Mouse (Mus musculus): Measurements from ENCODE around the gene Lingo4. TPM values are rescaled to one million over a fixed set of nuclear protein-coding genes. Genes with fewer than 3 reads are reported as not detected.

Gene Lingo4
- polyA plus RNA-seq, 1 experiment: not detected

DNA sequence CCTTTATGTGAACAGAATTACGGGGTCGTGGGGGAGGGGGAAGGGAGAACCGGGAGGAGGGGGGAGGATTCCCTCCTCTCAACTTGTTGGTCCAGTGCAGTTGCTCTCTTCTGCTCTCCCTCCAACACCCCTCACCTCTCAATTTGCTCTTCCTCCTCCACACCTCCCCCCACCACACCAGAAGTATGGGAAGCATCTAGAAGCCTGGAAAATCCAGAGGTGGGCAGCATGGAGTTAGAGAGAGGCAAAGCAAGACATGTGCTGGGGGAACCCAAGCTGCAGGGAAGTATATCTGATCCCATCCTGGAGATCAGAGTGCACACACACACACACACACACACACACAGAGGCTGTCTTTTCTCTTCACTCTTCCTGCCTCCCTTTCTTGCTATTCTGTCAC, 26.3 kb upstream of the Lingo4 start:
- Histone ChIP-seq H3K27me3 (ENCODE audit: control insufficient read depth, insufficient read depth, insufficient read length) (no peaks in the 10 kb centered on the region), H3K36me3 (ENCODE audit: control insufficient read depth, insufficient read depth) (no peaks in the 10 kb centered on the region), H3K4me2 (ENCODE audit: low read depth) (no peak overlapping the region), H3K4me3 (no peak overlapping the region), H3ac (ENCODE audit: control insufficient read depth, insufficient read length) (no peak overlapping the region), H3K79me2 (ENCODE audit: control insufficient read depth, insufficient read depth) (no peaks in the 10 kb centered on the region)
- TF ChIP-seq TCF3 (IDR thresholded peaks at IDR 0.05; ENCODE audit: insufficient read length, low read depth) (no peak), TCF12 (IDR thresholded peaks at IDR 0.05; ENCODE audit: insufficient read depth, poor library complexity, severe bottlenecking) (no peak), REST (IDR thresholded peaks at IDR 0.05; ENCODE audit: insufficient read depth, insufficient read length) (no peak), POLR2AphosphoS2 (IDR thresholded peaks at IDR 0.05; ENCODE audit: insufficient read length, low read depth) (no peak), CEBPB (IDR thresholded peaks at IDR 0.05; ENCODE audit: insufficient read depth, poor library complexity, severe bottlenecking) (no peak), MYOD1 (IDR thresholded peaks at IDR 0.05; ENCODE audit: control insufficient read depth in 1 of 3, insufficient read length in 2 of 3, low read depth in 2 of 3) (no peak), E2F4 (IDR thresholded peaks at IDR 0.05; ENCODE audit: insufficient read depth) (no peak), POLR2A (IDR thresholded peaks at IDR 0.05; ENCODE audit: insufficient read length, low read depth) (no peak), USF1 (IDR thresholded peaks at IDR 0.05; ENCODE audit: low read depth) (no peak), MYOG (IDR thresholded peaks at IDR 0.05; ENCODE audit: control insufficient read depth in 1 of 3, insufficient read depth in 1 of 3, insufficient read length in 2 of 3, low read depth in 2 of 3) (no peak), MAX (IDR thresholded peaks at IDR 0.05; ENCODE audit: low read depth) (no peak), SRF (IDR thresholded peaks at IDR 0.05; ENCODE audit: control insufficient read depth, insufficient read length, low read depth) (no peak)

DNA sequence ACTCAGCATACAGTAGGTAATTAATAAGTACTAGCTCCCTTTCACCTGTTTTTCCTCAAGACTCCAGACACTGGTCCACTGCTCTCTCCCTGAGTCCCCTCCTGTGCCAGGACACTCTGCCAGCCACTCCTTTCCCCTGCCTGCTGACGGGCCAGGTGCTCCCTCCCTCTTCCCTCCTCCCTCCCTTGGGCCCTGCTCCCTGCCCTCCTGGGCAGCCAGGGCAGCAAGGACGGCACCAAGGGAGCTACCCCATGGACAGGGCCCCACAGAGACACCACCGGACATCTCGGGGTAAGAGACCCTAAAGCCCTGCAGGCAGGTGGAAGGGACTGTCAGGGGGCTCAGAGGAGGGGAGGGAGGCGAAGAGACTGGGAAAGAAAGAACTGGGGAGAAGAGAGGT, 25.7 kb upstream of the Lingo4 start, which contains the start of gene Rorc:
TSS of gene Rorc (plus strand) at position 154 of the 400 bp plus-strand sequence.
- no peaks in the 10 kb centered on the region for H3K36me3 ChIP-seq (ENCODE audit: control insufficient read depth, insufficient read depth)
- no peaks in the 10 kb centered on the region for H3K79me2 ChIP-seq (ENCODE audit: control insufficient read depth, insufficient read depth)
- H3K4me2 ChIP-seq (ENCODE audit: low read depth): no peak within 1 kb of the TSS
- TF ChIP-seq TCF12 (IDR thresholded peaks at IDR 0.05; ENCODE audit: insufficient read depth, poor library complexity, severe bottlenecking) (no peak), CEBPB (IDR thresholded peaks at IDR 0.05; ENCODE audit: insufficient read depth, poor library complexity, severe bottlenecking) (no peak), POLR2AphosphoS2 (IDR thresholded peaks at IDR 0.05; ENCODE audit: insufficient read length, low read depth) (no peak), USF1 (IDR thresholded peaks at IDR 0.05; ENCODE audit: low read depth) (no peak), REST (IDR thresholded peaks at IDR 0.05; ENCODE audit: insufficient read depth, insufficient read length) (no peak), POLR2A (IDR thresholded peaks at IDR 0.05; ENCODE audit: insufficient read length, low read depth) (no peak)
- H3K4me3 ChIP-seq: no peak within 1 kb of the TSS
- no peak within 1 kb of the TSS for H3ac ChIP-seq (ENCODE audit: control insufficient read depth, insufficient read length)
- no peaks in the 10 kb centered on the region for H3K27me3 ChIP-seq (ENCODE audit: control insufficient read depth, insufficient read depth, insufficient read length)

GRCm38 (mm10) chr3:94373090-94373489, 25.2 kb upstream of the Lingo4 start:
- no peak overlapping the region for H3ac ChIP-seq (ENCODE audit: control insufficient read depth, insufficient read length)
- H3K79me2 ChIP-seq (ENCODE audit: control insufficient read depth, insufficient read depth): no peaks in the 10 kb centered on the region
- H3K27me3 ChIP-seq (ENCODE audit: control insufficient read depth, insufficient read depth, insufficient read length): no peaks in the 10 kb centered on the region
- no peak overlapping the region for H3K4me2 ChIP-seq (ENCODE audit: low read depth)
- TF ChIP-seq MYOG (IDR thresholded peaks at IDR 0.05; ENCODE audit: control insufficient read depth in 1 of 3, insufficient read depth in 1 of 3, insufficient read length in 2 of 3, low read depth in 2 of 3) (peak in 1 of 3 experiments; percentile 27), MYOD1 (IDR thresholded peaks at IDR 0.05; ENCODE audit: control insufficient read depth in 1 of 3, insufficient read length in 2 of 3, low read depth in 2 of 3) (no peak)
- no peak overlapping the region for H3K4me3 ChIP-seq
- H3K36me3 ChIP-seq (ENCODE audit: control insufficient read depth, insufficient read depth): no peaks in the 10 kb centered on the region

- Histone ChIP-seq H3K4me2 (ENCODE audit: low read depth) (no peak overlapping the region), H3ac (ENCODE audit: control insufficient read depth, insufficient read length) (no peak overlapping the region), H3K4me3 (no peak overlapping the region), H3K36me3 (ENCODE audit: control insufficient read depth, insufficient read depth) (no peaks in the 10 kb centered on the region), H3K27me3 (ENCODE audit: control insufficient read depth, insufficient read depth, insufficient read length) (no peaks in the 10 kb centered on the region), H3K79me2 (ENCODE audit: control insufficient read depth, insufficient read depth) (no peaks in the 10 kb centered on the region)
- no peak for TF ChIP-seq MYOG (IDR thresholded peaks at IDR 0.05; ENCODE audit: control insufficient read depth in 1 of 3, insufficient read depth in 1 of 3, insufficient read length in 2 of 3, low read depth in 2 of 3)
- TF ChIP-seq SRF (IDR thresholded peaks at IDR 0.05; ENCODE audit: control insufficient read depth, insufficient read length, low read depth): no peak
- no peak for TF ChIP-seq CEBPB (IDR thresholded peaks at IDR 0.05; ENCODE audit: insufficient read depth, poor library complexity, severe bottlenecking)
- TF ChIP-seq MYOD1 (IDR thresholded peaks at IDR 0.05; ENCODE audit: control insufficient read depth in 1 of 3, insufficient read length in 2 of 3, low read depth in 2 of 3): no peak
- no peak for TF ChIP-seq POLR2A (IDR thresholded peaks at IDR 0.05; ENCODE audit: insufficient read length, low read depth)
- no peak for TF ChIP-seq E2F4 (IDR thresholded peaks at IDR 0.05; ENCODE audit: insufficient read depth)
- no peak for TF ChIP-seq MAX (IDR thresholded peaks at IDR 0.05; ENCODE audit: low read depth)
- TF ChIP-seq POLR2AphosphoS2 (IDR thresholded peaks at IDR 0.05; ENCODE audit: insufficient read length, low read depth): no peak
- TF ChIP-seq TCF3 (IDR thresholded peaks at IDR 0.05; ENCODE audit: insufficient read length, low read depth): no peak
- TF ChIP-seq USF1 (IDR thresholded peaks at IDR 0.05; ENCODE audit: low read depth): no peak
- no peak for TF ChIP-seq REST (IDR thresholded peaks at IDR 0.05; ENCODE audit: insufficient read depth, insufficient read length)
- no peak for TF ChIP-seq TCF12 (IDR thresholded peaks at IDR 0.05; ENCODE audit: insufficient read depth, poor library complexity, severe bottlenecking)
Measured at GRCm38 (mm10) chr3:94373597-94374011, 24.7 kb upstream of the Lingo4 start.

DNA sequence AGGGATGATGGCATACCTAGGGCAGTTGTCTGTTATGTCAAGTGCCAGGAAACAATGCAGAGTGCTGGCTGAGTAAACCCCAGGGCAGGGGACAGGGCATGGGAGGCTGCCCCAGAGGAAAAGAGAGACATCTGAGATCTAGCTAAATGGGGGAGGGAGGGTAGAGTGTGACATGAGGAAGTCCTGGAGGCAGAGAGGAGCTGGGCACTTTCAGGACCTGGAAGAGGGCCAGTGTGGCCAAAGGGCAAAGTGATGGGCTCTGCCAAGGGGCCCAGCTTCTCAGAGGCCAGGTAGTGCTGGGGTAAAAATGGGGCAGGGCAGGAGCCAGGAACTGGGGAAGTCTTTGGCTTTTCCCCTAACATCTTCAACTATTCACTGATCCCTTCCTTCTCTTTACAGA, 23.7 kb upstream of the Lingo4 start:
- Histone ChIP-seq H3ac (ENCODE audit: control insufficient read depth, insufficient read length) (no peak overlapping the region), H3K27me3 (ENCODE audit: control insufficient read depth, insufficient read depth, insufficient read length) (no peaks in the 10 kb centered on the region), H3K4me3 (no peak overlapping the region), H3K79me2 (ENCODE audit: control insufficient read depth, insufficient read depth) (no peaks in the 10 kb centered on the region), H3K36me3 (ENCODE audit: control insufficient read depth, insufficient read depth) (no peaks in the 10 kb centered on the region), H3K4me2 (ENCODE audit: low read depth) (no peak overlapping the region)
- TF ChIP-seq TCF12 (IDR thresholded peaks at IDR 0.05; ENCODE audit: insufficient read depth, poor library complexity, severe bottlenecking) (no peak), REST (IDR thresholded peaks at IDR 0.05; ENCODE audit: insufficient read depth, insufficient read length) (no peak), MYOG (IDR thresholded peaks at IDR 0.05; ENCODE audit: control insufficient read depth in 1 of 3, insufficient read depth in 1 of 3, insufficient read length in 2 of 3, low read depth in 2 of 3) (no peak), POLR2AphosphoS2 (IDR thresholded peaks at IDR 0.05; ENCODE audit: insufficient read length, low read depth) (no peak), CEBPB (IDR thresholded peaks at IDR 0.05; ENCODE audit: insufficient read depth, poor library complexity, severe bottlenecking) (no peak), MAX (IDR thresholded peaks at IDR 0.05; ENCODE audit: low read depth) (no peak), TCF3 (IDR thresholded peaks at IDR 0.05; ENCODE audit: insufficient read length, low read depth) (no peak), SRF (IDR thresholded peaks at IDR 0.05; ENCODE audit: control insufficient read depth, insufficient read length, low read depth) (no peak), POLR2A (IDR thresholded peaks at IDR 0.05; ENCODE audit: insufficient read length, low read depth) (no peak), MYOD1 (IDR thresholded peaks at IDR 0.05; ENCODE audit: control insufficient read depth in 1 of 3, insufficient read length in 2 of 3, low read depth in 2 of 3) (no peak), E2F4 (IDR thresholded peaks at IDR 0.05; ENCODE audit: insufficient read depth) (no peak), USF1 (IDR thresholded peaks at IDR 0.05; ENCODE audit: low read depth) (no peak)
